In genomic region chr10:118761101-118761868, GRCm38 (mm10) we compare ENCODE assay signal across 9 mouse cellular contexts.
DNase-seq lines count a peak whose midpoint lies in the region; ATAC-seq lines count a peak whose summit lies in the region.
"Had no signal": no experiment of that assay in that cellular context is flagged by ENCODE, and none has a peak within 500 bp of the region (broad histone marks: within the 10 kb centered on the region; RNA-seq: fewer than 3 reads in every experiment).

No protein-coding gene starts in this region.

- H3K9ac ChIP-seq in heart, embryonic 12.5 days: no peak overlapping the region
- no peak overlapping the region for H3K9ac ChIP-seq in limb, embryonic 15.5 days
- H3K9ac ChIP-seq: liver, embryonic 15.5 days had no signal

- no peak overlapping the region for H3K4me2 ChIP-seq in heart, embryonic 12.5 days
- no peak overlapping the region for H3K4me2 ChIP-seq in limb, embryonic 15.5 days
- H3K4me2 ChIP-seq: liver, embryonic 15.5 days had no signal

- no peaks in the 10 kb centered on the region for H3K36me3 ChIP-seq in heart, embryonic 12.5 days
- no peaks in the 10 kb centered on the region for H3K36me3 ChIP-seq in limb, embryonic 15.5 days
- H3K36me3 ChIP-seq: liver, embryonic 15.5 days had no signal

- no peak overlapping the region for H3K4me3 ChIP-seq in heart, embryonic 12.5 days
- no peak overlapping the region for H3K4me3 ChIP-seq in limb, embryonic 15.5 days
- H3K4me3 ChIP-seq: liver, embryonic 15.5 days had no signal

- no peak overlapping the region for H3K27ac ChIP-seq in heart, embryonic 12.5 days (ENCODE audit: poor library complexity, severe bottlenecking)
- no peak overlapping the region for H3K27ac ChIP-seq in limb, embryonic 15.5 days
- H3K27ac ChIP-seq: liver, embryonic 15.5 days had no signal

- no peaks in the 10 kb centered on the region for H3K9me3 ChIP-seq in heart, embryonic 12.5 days (replicated peaks)
- H3K9me3 ChIP-seq in limb, embryonic 15.5 days: no peaks in the 10 kb centered on the region
- H3K9me3 ChIP-seq: liver, embryonic 15.5 days had no signal

- H3K4me1 ChIP-seq in heart, embryonic 12.5 days (replicated peaks): peaks cover 25% of the 10 kb centered on the region
- H3K4me1 ChIP-seq in limb, embryonic 15.5 days: 0 out of 2 replicates have a peak, but pooled peaks cover 2% of the 10 kb centered on the region

- H3K27me3 ChIP-seq in heart, embryonic 12.5 days (replicated peaks): no peaks in the 10 kb centered on the region
- no peaks in the 10 kb centered on the region for H3K27me3 ChIP-seq in limb, embryonic 15.5 days
- H3K27me3 ChIP-seq: liver, embryonic 15.5 days had no signal

- peak; percentile 55 to 65 for DNase-seq in heart, adult 18-20 months
- DNase-seq in 416B (ENCODE audit: low read depth): peak; percentile 83
- DNase-seq in gastrocnemius, postnatal 14 days: peak; percentile 72
- DNase-seq in T-cell, adult 2 months (ENCODE audit: low spot score): no peak
- DNase-seq in embryo, embryonic 11 days: no peak
- DNase-seq in MN1 (ENCODE audit: low spot score): no peak

- ATAC-seq in heart, embryonic 12.5 days (ENCODE audit: insufficient number of reproducible peaks, low FRiP score): no peak
- peak; percentile 67; the same call in 1 of the 2 replicates for ATAC-seq in limb, embryonic 15.5 days (ENCODE audit: insufficient number of reproducible peaks, low FRiP score, low TSS enrichment, low read depth)

- WGBS in heart, embryonic 12.5 days: 60% methylated on average over 10 of the region's 10 CpGs
- WGBS in limb, embryonic 15.5 days: 54% methylated on average over 10 of the region's 10 CpGs

- intact Hi-C loops in gastrocnemius, postnatal 14 days (cut with DNase I; ENCODE audit: low total_unique reads): no loop called here

Comparison
In these comparisons a context has a peak if more than half of its experiments do, and no peak if none do; other contexts are left out.
1. DNase-seq: peak in heart, adult 18-20 months (2 of 2), 416B (single experiment) and gastrocnemius, postnatal 14 days (single experiment); none in T-cell, adult 2 months (single experiment), embryo, embryonic 11 days (single experiment) and MN1 (single experiment).